Mouse (Mus musculus) frontal cortex, adult 2 months (tissue): ENCODE results near the gene Ankrd33. TPM values are rescaled to one million over a fixed set of nuclear protein-coding genes. Genes with fewer than 3 reads are reported as not detected.

Experiments
- DNase-seq, 2 experiments: peaks; one replicate each; pipeline ENCODE4 v3.0.0; 2022; ENCODE audit warnings: low spot score in 1 of 2; ENCODE audit errors: extremely low spot score in 1 of 2
- polyA plus RNA-seq: library from polyadenylated mRNA; depleted of rRNA; stranded (reverse); fragments of >200 nt; gene quantifications from 2 replicates; pipeline ENCODE4 v1.2.3, GENCODE M21; 2012

Ankrd33 gene
- polyA plus RNA-seq, 1 experiment = not detected

DNA sequence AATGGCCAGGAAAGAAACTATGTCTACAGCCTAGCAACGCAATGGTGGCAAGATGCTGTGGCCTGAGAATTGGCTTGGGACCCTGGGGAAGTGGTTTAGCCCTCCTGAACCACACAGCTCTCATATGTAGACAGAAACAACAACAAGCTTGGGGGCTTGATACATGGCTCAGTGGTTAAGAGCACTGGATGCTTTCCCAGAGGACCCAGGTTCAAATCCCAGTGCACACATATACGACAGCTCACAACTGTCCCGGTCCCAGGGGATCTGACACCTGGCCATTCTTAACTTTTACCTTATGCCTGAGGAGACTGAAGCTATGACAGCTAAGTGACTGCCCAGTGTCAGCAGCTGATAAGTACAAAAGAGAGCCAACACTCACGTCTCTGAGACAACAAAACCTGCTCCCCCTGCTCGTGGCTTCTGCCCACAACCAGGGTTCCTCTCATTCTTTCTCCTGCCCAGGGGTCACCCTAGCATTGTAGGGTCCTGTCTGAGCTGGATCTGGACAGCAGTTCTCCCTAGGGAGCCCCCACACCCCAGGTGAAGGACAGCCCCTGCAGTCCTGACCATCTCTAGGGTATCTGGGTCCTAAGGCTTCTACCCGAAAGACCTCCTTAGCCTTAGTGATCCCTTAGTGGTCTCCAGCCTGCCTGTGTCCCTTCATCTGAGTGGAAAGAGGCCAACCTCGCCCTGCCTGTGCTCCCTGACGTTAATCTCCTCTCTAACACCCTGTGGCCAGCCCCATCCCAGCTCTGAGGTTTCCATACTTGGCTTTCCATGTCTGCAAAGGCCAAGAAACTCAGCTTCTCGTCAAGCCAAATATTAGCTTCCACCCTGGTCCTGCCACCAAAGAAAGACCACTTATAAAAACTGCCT is 6.1 kb downstream of the Ankrd33 start:
- no peak for DNase-seq

- DNase-seq = no peak
Measured at GRCm38 (mm10) chr15:101122290-101122589, 6.7 kb downstream of the Ankrd33 start.

- no peak for DNase-seq
Measured at GRCm38 (mm10) chr15:101123202-101123601, 7.6 kb downstream of the Ankrd33 start.

DNA sequence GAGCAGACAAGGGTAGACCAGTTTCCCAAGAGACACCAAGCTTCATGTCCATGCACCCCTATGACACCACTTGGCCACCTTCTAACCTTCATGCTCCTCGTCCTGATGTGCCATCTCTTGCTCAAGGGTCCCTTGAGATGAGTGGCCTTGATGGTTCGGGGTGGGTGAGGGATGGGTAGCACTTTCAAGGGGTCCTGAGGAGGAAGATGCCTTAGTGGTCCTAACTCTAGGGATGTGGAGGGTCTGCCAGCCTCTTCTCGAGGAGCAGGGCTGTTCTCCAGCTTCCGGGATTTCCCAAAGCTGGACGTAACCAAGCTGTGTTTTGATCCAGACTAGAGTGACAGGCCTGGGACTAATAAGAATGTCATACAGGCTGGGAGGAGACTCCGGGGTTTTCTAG is 10.0 kb downstream of the Ankrd33 start:
- no peak for DNase-seq

GRCm38 (mm10) chr15:101126876-101127544 is 11.5 kb downstream of the Ankrd33 start:
- DNase-seq = no peak

DNA sequence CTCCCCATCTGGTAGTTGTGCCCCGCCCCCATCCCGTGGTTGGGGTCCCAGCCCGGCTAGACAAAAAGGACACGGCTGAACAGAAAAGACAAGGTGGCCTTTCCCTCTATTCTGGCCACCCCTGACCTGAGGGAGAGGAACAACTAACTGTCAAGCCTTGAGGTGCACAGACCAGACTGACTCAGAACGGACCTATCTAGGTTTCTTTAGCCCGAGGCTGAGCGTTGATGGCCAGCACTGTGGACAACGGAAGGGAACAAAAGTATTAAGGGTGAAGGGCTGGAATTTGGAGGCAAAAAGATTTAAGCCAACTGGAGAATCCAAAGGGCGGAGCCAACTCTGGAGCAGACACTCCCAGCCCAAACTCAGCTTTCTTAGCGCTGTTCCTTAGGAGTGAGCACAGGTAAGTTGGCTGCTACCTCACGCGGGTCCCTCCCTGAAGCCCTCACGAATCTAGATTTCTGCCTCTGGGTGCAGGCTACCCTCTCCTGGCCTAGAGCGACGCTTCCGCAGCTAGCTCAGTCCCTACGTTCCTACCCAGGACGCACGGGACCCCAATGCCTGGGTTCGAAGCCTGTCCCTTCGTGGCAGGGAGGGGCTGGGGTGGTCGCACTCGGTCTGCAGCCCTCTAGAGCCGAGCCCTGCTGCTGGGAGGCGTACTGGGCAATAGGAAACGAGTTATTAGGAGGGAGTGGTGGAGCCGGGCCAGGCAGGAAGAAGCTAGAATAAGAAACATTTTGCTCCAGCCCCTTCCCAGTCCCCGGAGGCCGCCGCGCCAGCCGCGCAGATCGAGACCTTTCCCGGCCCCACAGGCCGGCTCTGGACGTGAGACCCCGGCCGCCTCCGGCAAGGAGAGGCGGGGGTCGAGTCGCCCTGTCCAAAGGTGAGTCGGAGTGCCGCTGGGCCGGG is 12.9 kb downstream of the Ankrd33 start, which contains the start of gene Acvrl1:
Gene Acvrl1, plus strand, starts transcription at position 342 of the 909 bp plus-strand sequence.
- no peak for DNase-seq

DNA sequence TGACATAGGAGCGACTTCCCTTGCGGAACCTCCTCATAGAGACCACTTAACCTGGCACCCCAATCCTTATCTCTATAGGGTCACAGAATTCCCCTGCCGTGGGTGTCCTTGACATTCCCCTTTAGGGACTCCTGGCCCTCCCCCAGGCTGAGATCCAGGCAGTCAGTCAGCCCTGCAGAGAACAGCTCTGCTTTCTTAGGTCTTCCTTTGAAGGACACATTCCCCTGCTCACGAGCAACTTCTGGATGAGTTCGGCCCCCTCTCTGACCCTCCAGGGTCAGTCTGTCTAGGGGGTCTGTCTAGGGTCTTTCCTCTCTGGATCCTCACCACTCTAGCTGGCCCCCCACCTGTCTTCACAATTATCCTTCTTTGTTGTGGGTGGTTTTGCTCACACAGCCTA is 13.9 kb downstream of the Ankrd33 start:
- DNase-seq = no peak

GRCm38 (mm10) chr15:101131498-101131897 is 15.9 kb downstream of the Ankrd33 start:
- no peak for DNase-seq

DNA sequence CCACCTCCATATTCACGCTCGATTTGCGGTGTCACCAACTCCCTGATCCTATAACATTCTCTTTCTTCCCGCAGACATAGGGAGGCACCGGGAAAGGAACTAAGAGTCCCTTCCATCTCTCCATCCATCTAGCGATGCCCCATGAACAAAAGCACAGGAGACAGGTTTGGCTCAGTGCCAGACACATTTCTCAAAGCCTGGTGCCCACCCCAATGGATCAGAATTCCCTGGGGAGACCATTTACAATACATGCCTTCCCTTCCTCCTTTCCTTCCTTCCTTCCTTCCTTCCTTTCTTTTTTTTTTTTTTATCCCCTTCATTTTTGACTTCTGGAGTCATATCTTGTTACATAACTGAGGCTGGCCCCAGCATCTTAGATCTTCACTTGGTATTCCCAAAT is 16.5 kb downstream of the Ankrd33 start:
- DNase-seq = no peak

DNA sequence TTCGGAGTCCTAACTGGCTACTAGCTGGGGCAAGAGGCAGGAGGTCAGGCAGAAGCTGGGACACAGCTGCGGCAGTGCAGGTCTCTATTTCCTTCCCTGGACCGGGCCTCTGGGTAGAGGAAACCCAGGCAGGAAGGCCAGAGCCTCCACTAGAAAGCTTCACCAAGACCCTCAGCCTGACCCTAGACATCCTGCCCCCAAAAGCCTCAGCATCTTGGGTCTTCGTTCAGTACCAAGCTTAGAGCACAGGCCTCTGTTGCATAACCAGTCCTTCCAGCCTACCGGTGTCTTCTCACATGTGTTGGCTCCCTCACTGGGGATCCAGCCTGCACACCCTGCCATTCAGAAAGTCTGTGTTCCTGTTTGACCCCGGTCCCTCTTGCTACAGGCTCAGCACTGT is 17.2 kb downstream of the Ankrd33 start:
- DNase-seq = no peak

GRCm38 (mm10) chr15:101133993-101134704 is 18.6 kb downstream of the Ankrd33 start:
- no peak for DNase-seq

GRCm38 (mm10) chr15:101135405-101135804 is 19.9 kb downstream of the Ankrd33 start:
- DNase-seq = no peak

DNA sequence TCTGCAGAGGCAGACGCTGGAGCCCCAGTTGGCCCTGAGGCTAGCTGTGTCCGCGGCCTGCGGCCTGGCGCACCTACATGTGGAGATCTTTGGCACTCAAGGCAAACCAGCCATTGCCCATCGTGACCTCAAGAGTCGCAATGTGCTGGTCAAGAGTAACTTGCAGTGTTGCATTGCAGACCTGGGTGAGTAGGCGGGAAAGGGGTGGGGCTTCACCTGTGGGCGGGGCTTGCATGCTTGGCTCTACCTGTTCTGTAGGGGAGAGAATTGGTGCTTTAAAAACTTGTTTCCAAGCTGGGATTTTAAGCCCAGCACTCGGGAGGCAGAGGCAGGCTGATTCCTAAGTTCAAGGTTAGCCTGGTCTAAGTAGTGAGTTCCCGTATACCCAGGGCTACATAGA is 21.9 kb downstream of the Ankrd33 start:
- no peak for DNase-seq

DNA sequence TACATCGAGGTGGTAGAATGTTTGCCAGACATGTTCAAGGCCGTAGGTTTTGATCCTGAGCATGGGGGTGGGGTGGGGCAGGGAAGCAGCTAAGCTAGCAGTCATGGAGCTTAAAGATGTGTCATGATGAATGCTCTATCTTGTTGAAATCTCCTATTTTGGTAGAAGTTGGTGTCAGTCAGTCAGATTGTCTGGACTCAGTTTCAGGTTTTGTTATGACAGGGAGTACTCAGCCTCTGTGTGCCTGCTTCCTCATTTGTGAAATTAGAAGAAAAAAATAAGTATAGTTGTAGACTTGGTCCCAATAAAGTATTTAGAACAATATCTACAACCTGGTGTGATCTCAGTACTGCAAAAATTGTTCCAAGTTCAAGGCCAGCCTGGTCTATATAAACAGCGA is 23.1 kb downstream of the Ankrd33 start:
- DNase-seq = no peak

- no peak for DNase-seq
Measured at GRCm38 (mm10) chr15:101139885-101140284, 24.3 kb downstream of the Ankrd33 start.

- no peak for DNase-seq
Measured at GRCm38 (mm10) chr15:101140587-101140986, 25.0 kb downstream of the Ankrd33 start.

DNA sequence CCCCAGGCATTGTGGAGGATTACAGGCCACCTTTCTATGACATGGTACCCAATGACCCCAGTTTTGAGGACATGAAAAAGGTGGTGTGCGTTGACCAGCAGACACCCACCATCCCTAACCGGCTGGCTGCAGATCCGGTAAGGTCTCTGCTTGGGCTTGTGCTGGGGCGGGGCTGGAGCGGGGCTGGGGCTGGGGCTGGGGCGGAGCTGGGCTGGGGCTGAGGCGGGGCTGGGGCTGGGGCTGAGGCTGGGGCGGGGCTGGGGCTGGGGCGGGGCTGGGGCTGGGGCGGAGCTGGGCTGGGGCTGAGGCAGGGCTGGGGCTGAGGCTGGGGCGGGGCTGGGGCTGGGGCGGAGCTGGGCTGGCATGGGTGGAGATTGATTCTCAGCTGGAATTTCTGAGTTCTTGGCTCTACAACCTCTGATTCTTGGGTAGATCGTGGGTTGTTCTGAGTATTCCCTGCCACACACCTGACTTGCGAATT is 25.5 kb downstream of the Ankrd33 start:
- DNase-seq = no peak

DNA sequence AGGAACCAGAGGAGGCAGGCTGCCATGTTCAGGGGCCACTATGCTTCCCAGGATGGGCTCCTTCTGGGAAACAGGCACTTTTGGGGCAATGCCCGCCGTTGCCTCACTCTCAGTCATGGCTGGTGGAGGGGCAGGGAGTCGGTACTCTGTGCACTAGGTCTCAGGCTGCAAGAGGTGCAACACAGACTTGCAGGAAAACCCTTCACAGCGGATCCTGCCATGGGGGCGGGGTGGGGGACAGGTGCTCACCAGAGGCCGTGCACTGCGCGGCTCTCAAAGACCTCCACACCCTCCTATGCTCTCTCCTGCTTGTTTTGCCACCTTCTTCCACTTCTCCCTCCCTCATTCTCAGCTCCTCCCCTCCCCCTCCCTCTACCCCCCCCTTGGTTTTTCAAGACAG is 27.1 kb downstream of the Ankrd33 start:
- DNase-seq = no peak

GRCm38 (mm10) chr15:101143494-101143893 is 27.9 kb downstream of the Ankrd33 start:
- peak in 1 of 2 experiments; percentile 61 for DNase-seq

GRCm38 (mm10) chr15:101144176-101144575 is 28.6 kb downstream of the Ankrd33 start:
- DNase-seq = no peak
